Mouse (Mus musculus): ENCODE measurements at regions not wholly inside any gene's neighbourhood (a gene's known extent, or its start where the extent isn't known, plus 50 kb on each side); places are given as distances from the start of the nearest gene placed in this dataset.

DNA sequence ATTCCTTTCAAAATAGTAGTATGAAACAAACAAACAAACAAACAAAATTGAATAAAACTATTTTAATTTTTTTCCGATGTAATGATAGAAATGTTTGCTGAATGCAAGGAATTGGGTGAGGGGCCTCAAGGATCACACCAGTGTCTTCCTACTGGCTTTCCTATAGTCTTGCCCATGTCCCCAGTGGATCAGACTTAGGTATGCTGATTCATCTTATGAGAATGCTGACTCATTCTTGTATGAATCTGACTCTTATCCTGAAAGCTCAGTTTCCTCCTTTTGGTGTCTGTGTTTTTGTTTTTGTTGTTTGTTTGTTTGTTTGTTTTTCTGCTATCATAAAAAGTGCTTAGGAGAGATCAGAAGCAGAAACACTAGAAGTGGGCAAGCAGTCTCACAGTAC is 491.7 kb upstream of the Marcks start:
- TF ChIP-seq CTCF (IDR thresholded peaks at IDR 0.05; ENCODE audit: borderline replicate concordance, control insufficient read depth, extremely low read depth, insufficient read depth, low read length, poor library complexity) (no peak), POLR2A (IDR thresholded peaks at IDR 0.05; ENCODE audit: control insufficient read depth, extremely low read depth, insufficient read depth, low read length, poor library complexity) (no peak)

Data from thymus, adult 2 months (tissue).